ENCODE assay signal across 15 mouse cellular contexts in the genomic region with DNA sequence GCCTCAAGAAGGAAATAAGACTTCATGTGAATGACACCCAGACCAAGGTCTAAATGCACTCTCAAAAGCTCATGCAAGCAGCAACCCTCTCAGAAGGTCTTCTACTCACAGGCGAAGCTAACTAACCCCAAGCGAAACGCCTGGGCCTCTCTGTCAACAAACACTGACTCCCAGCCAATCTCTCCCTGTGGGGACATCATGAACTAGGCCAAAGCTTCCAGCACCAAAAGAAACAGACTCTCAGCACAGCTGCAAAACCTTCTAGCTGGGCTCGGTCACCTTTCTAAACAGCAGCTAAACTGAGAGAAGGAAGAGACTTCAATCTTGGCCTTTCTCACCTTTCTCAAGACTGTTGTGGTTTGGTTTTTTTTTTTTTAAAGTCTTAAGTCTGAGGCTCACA.
DNase-seq lines count a peak whose midpoint lies in the region; ATAC-seq and TF ChIP-seq lines count a peak whose summit lies in the region.
"Had no signal": no experiment of that assay in that cellular context is flagged by ENCODE, and none has a peak within 500 bp of the region (broad histone marks: within the 10 kb centered on the region; RNA-seq: fewer than 3 reads in every experiment).

No protein-coding gene starts in this region.

- H3K4me2 ChIP-seq in kidney, embryonic 14.5 days (replicated peaks; ENCODE audit: low read depth, low read length) = no peak overlapping the region
- H3K4me2 ChIP-seq: forebrain, embryonic 13.5 days; lung, embryonic 15.5 days had no signal

- intact Hi-C loops in left cerebral cortex, adult 2 months (cut with DNase I) = no loop called here
- intact Hi-C loops in left cerebral cortex, postnatal 36 days (cut with DNase I) = no loop called here

- H3K27ac ChIP-seq in left cerebral cortex, adult 2 months = peak overlapping the region; percentile 71
- H3K27ac ChIP-seq in brown adipose tissue, adult 24 weeks (replicated peaks; ENCODE audit: low read depth, low read length) = peak overlapping the region; percentile 85
- no peak overlapping the region for H3K27ac ChIP-seq in kidney, embryonic 14.5 days (ENCODE audit: low read depth, low read length)
- H3K27ac ChIP-seq: forebrain, embryonic 13.5 days; kidney, postnatal 0 days; lung, embryonic 15.5 days; midbrain, embryonic 10.5 days had no signal

- H3K9ac ChIP-seq in kidney, embryonic 14.5 days (ENCODE audit: low read depth, low read length) = no peak overlapping the region
- H3K9ac ChIP-seq: forebrain, embryonic 13.5 days; lung, embryonic 15.5 days had no signal

- TF ChIP-seq CTCF in left cerebral cortex, adult 2 months (IDR thresholded peaks at IDR 0.05) = no peak

- no peaks in the 10 kb centered on the region for H3K9me3 ChIP-seq in kidney, embryonic 14.5 days (ENCODE audit: control insufficient read depth, low read length)
- H3K9me3 ChIP-seq: forebrain, embryonic 13.5 days; lung, embryonic 15.5 days; midbrain, embryonic 10.5 days had no signal

- H3K4me1 ChIP-seq in brown adipose tissue, adult 24 weeks (ENCODE audit: control insufficient read depth, insufficient read depth, insufficient read length, low read length) = peaks cover 46% of the 10 kb centered on the region
- 0 out of 2 replicates have a peak, but pooled peaks cover 4% of the 10 kb centered on the region for H3K4me1 ChIP-seq in kidney, embryonic 14.5 days (ENCODE audit: control insufficient read depth, insufficient read depth, low read length)

- H3K4me3 ChIP-seq in left cerebral cortex, adult 2 months = no peak overlapping the region
- H3K4me3 ChIP-seq in brown adipose tissue, adult 24 weeks (ENCODE audit: insufficient read depth, low read depth, low read length) = no peak overlapping the region
- H3K4me3 ChIP-seq in kidney, embryonic 14.5 days (ENCODE audit: low read length) = no peak overlapping the region
- H3K4me3 ChIP-seq: forebrain, embryonic 13.5 days; lung, embryonic 15.5 days; midbrain, embryonic 10.5 days had no signal

- no peak for ATAC-seq in kidney, embryonic 14.5 days (ENCODE audit: low FRiP score, low TSS enrichment)
- ATAC-seq: forebrain, embryonic 13.5 days; Patski had no signal

- peak; percentile 88 for DNase-seq in gastrocnemius, adult 18-20 months (ENCODE audit: low spot score)
- no peak for DNase-seq in gastrocnemius, postnatal 4 days (ENCODE audit: low spot score in 2 of 2)
- DNase-seq in left cerebral cortex, adult 2 months (ENCODE audit: extremely low spot score in 1 of 2, low spot score in 2 of 2) = no peak
- DNase-seq in left cerebral cortex, postnatal 36 days (ENCODE audit: low spot score in 2 of 2) = no peak
- peak; percentile 66 for DNase-seq in lung, postnatal 25 days (ENCODE audit: low spot score)
- DNase-seq in urinary bladder, adult 18-20 months (ENCODE audit: low spot score in 2 of 2) = no peak
- DNase-seq: cerebellum, adult 8-10 months; thymus, postnatal 25 days had no signal

- H3K36me3 ChIP-seq in kidney, embryonic 14.5 days (ENCODE audit: control insufficient read depth, insufficient read depth, low read length) = no peaks in the 10 kb centered on the region
- H3K36me3 ChIP-seq: lung, embryonic 15.5 days had no signal

- no peaks in the 10 kb centered on the region for H3K27me3 ChIP-seq in kidney, embryonic 14.5 days (ENCODE audit: control insufficient read depth, insufficient read depth, low read length)
- H3K27me3 ChIP-seq: forebrain, embryonic 13.5 days; lung, embryonic 15.5 days had no signal

- WGBS in kidney, embryonic 14.5 days = 60% methylated on average over 4 of the region's 4 CpGs

Comparison
In these comparisons a context has a peak if more than half of its experiments do, and no peak if none do; other contexts are left out.
1. DNase-seq: peak in gastrocnemius, adult 18-20 months (single experiment) and lung, postnatal 25 days (single experiment); none in gastrocnemius, postnatal 4 days (0 of 2), left cerebral cortex, adult 2 months (0 of 2), left cerebral cortex, postnatal 36 days (0 of 2) and urinary bladder, adult 18-20 months (0 of 2).